Mouse (Mus musculus): Measurements from ENCODE around the gene Otop2.

- no peak for TF ChIP-seq CTCF (IDR thresholded peaks at IDR 0.05; ENCODE audit: borderline replicate concordance, insufficient read depth, low read depth, low read length)
- peak; percentile 60; the same call in 1 of the 2 replicates for TF ChIP-seq POLR2A (IDR thresholded peaks at IDR 0.05; ENCODE audit: borderline replicate concordance, insufficient read depth, low read length)
Observed at GRCm38 (mm10) chr11:115373805-115374694, 67.1 kb downstream of the Otop2 start.

Data from cerebellum, adult 2 months (tissue).